Mouse (Mus musculus): ENCODE results near the gene Wdr89.

DNA sequence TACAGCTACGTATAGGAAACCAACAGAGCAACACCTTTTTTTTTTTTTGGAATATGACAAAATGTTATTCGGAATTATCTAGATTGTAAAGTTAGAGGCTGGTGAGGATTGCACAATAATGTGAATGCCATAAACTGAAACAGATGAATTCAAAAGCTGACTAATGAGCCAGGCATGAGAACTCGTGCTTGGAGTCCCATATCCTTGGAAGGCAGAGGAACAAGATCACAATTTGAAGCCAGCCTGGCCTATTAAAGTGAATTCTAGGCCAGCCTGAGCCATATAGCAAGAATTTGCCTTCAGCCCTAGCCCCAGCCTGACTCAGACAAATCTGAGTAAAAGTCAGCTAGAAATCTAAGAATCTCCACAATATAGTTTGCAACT lies 33.4 kb upstream of the Wdr89 start:
- TF ChIP-seq CTCF (IDR thresholded peaks at IDR 0.05; ENCODE audit: low read depth) (no peak), EP300 (IDR thresholded peaks at IDR 0.05; ENCODE audit: low read depth) (no peak)
